ENCODE assay signal across 6 mouse cellular contexts in genomic region chr8:39366346-39366745, GRCm38 (mm10).
DNase-seq lines count a peak whose midpoint lies in the region; ATAC-seq and TF ChIP-seq lines count a peak whose summit lies in the region.
"Not testable (repeated sequence)": the region's sequence is repeated elsewhere in the genome, so short reads cannot be mapped to it uniquely, and the experiment has no call there.

No protein-coding gene starts in this region.

- not testable (repeated sequence) for H3K36me3 ChIP-seq in kidney, adult 2 months (ENCODE audit: control insufficient read depth, insufficient read depth, low read length); lung, embryonic 14.5 days (ENCODE audit: insufficient read depth)

- not testable (repeated sequence) for H3K9ac ChIP-seq in lung, embryonic 14.5 days

- ATAC-seq in lung, embryonic 14.5 days (ENCODE audit: insufficient read depth): not testable (repeated sequence)

- TF ChIP-seq POLR2A in kidney, adult 2 months (IDR thresholded peaks at IDR 0.05; ENCODE audit: low read depth, low read length): not testable (repeated sequence)

- H3K4me2 ChIP-seq in lung, embryonic 14.5 days: not testable (repeated sequence)

- H3K27ac ChIP-seq in kidney, adult 2 months (ENCODE audit: insufficient read depth, low read depth, low read length); lung, embryonic 14.5 days (ENCODE audit: low read depth): not testable (repeated sequence)

- peak; percentile 2 to 4 for DNase-seq in cerebellum, postnatal 10 days
- peak; percentile 11 for DNase-seq in kidney, adult 11 months
- peak; percentile 82 for DNase-seq in kidney, adult 2 months
- peak; percentile 73 for DNase-seq in kidney, adult 9 months
- peak; percentile 17 for DNase-seq in kidney, postnatal 14 days
- DNase-seq in lung, embryonic 14.5 days: peak; percentile 13

- WGBS in kidney, adult 2 months: 24% methylated on average over 2 of the region's 2 CpGs
- 55% methylated on average over 2 of the region's 2 CpGs for WGBS in lung, embryonic 14.5 days

- H3K9me3 ChIP-seq in lung, embryonic 14.5 days (ENCODE audit: low read depth, low read length): not testable (repeated sequence)

- H3K4me1 ChIP-seq in kidney, adult 2 months (ENCODE audit: control insufficient read depth, insufficient read depth, low read length); lung, embryonic 14.5 days (ENCODE audit: insufficient read depth): not testable (repeated sequence)

- H3K4me3 ChIP-seq in kidney, adult 2 months (ENCODE audit: insufficient read depth, low read depth, low read length); lung, embryonic 14.5 days (ENCODE audit: low read depth, low read length): not testable (repeated sequence)

- H3K27me3 ChIP-seq in kidney, adult 2 months (replicated peaks; ENCODE audit: control insufficient read depth, insufficient read depth, low read length); lung, embryonic 14.5 days (ENCODE audit: insufficient read depth, low read length): not testable (repeated sequence)

- TF ChIP-seq CTCF in kidney, adult 2 months (conservative IDR thresholded peaks at IDR 0.05; ENCODE audit: insufficient read depth, insufficient read length, low read depth, low read length); lung, embryonic 14.5 days (IDR thresholded peaks at IDR 0.05; ENCODE audit: low read depth): not testable (repeated sequence)

Comparison
In these comparisons a context has a peak if more than half of its experiments do, and no peak if none do; other contexts are left out.
1. DNase-seq: peak in every context shown above with its lines; median percentile 82 in kidney, adult 2 months; 73 in kidney, adult 9 months; 17 in kidney, postnatal 14 days; 13 in lung, embryonic 14.5 days; 11 in kidney, adult 11 months; 3 in cerebellum, postnatal 10 days.